Mouse (Mus musculus): ENCODE measurements around the gene Fev. TPM values are rescaled to one million over a fixed set of nuclear protein-coding genes. Genes with fewer than 3 reads are reported as not detected.

The Fev gene
- total RNA-seq, 2 experiments from 2014 or later = not detected

Small RNA genes within 50 kb of the gene (microRNA-seq; reads per million reads assigned to microRNA genes)
- 285 to 339 reads per million in 2 experiments for gene Mir375

Other genes starting within 250 kb of the Fev start
- 10 to 100 TPM; 18.3 to 22.7 TPM for gene Ttll4, start 223.7 kb downstream of the Fev start, total RNA-seq (2021)
- 1 to 10 TPM; 4.2 to 4.8 TPM for gene Cyp27a1, start 171.8 kb downstream of the Fev start, total RNA-seq (2021)
- gene Prkag3, start 136.2 kb downstream of the Fev start, total RNA-seq (2021) = under 1 TPM; 0.12 to 0.51 TPM
- 1 to 10 TPM; 3.3 to 4.5 TPM for gene Wnt6, start 113.5 kb downstream of the Fev start, total RNA-seq (2021)
- 10 to 100 TPM; 15.8 to 15.9 TPM for gene Wnt10a, start 93.9 kb downstream of the Fev start, total RNA-seq (2021)
- 100 to 1,000 TPM; 315 to 347 TPM for gene Cdk5r2, start 30.5 kb downstream of the Fev start, total RNA-seq (2021)
- gene Cryba2, start 7.7 kb upstream of the Fev start, total RNA-seq (2021) = under 1 TPM in 1 of 2 experiments, not detected in 1; 0.80 TPM
- 1 to 10 TPM; 2.8 to 3.0 TPM for gene Cfap65, start 50.2 kb upstream of the Fev start, total RNA-seq (2021)
- under 1 TPM; 0.30 to 0.72 TPM for gene Ihh, start 66.3 kb upstream of the Fev start, total RNA-seq (2021)
- gene Nhej1, start 239.8 kb upstream of the Fev start, total RNA-seq (2021) = 1 to 10 TPM; 1.8 to 2.4 TPM
- 1 to 10 TPM; 2.0 to 3.9 TPM for gene Slc23a3, start 248.5 kb upstream of the Fev start, total RNA-seq (2021)